Mouse (Mus musculus): ENCODE results near the gene Tcf12.

Gene Tcf12

DNA sequence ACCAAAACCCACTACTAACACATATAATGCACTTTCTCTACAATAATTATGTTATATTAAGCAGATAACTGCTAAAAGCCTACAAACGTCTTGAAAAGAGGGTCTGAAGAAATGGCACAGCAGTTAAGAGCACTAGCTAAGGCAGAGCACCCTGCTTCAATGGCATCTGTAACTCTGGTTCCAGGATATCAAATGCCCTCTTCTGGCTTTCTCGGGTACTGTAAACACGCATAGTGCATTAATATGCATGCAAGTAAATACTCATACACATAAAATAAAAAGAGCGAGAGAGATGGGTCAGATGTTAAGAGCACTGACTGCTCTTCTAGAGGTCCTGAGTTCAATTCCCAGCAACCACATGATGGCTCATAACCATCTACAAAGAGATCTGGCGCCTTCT, 17.0 kb downstream of the Tcf12 start:
- in situ Hi-C loops (cut with MboI; ENCODE audit: low pct_unique_long_range_greater_than_20kb in 1 of 2, low sequenced_read_pairs in 2 of 2, unreplicated experiment in 1 of 2), result no loop called here

DNA sequence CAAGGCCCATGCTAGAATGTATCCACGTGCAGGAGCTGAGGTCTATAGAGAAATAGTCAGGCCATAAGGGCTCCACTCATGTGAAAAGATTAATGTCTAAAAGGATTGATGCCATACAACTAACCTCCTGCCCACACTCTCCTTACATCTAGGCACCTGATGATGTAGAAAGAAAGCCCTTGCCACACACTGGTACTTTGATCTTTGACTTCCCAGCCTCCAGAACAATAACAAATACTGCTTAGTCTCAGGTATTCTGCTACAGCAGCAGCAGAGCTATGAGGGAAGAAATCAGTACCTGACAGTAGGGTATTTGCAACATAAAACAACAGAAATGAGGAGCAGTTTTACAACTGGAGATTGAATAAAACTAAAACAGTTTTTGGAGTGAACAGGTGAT, 19.5 kb downstream of the Tcf12 start:
- in situ Hi-C loops (cut with MboI; ENCODE audit: low pct_unique_long_range_greater_than_20kb in 1 of 2, low sequenced_read_pairs in 2 of 2, unreplicated experiment in 1 of 2), result no loop called here

DNA sequence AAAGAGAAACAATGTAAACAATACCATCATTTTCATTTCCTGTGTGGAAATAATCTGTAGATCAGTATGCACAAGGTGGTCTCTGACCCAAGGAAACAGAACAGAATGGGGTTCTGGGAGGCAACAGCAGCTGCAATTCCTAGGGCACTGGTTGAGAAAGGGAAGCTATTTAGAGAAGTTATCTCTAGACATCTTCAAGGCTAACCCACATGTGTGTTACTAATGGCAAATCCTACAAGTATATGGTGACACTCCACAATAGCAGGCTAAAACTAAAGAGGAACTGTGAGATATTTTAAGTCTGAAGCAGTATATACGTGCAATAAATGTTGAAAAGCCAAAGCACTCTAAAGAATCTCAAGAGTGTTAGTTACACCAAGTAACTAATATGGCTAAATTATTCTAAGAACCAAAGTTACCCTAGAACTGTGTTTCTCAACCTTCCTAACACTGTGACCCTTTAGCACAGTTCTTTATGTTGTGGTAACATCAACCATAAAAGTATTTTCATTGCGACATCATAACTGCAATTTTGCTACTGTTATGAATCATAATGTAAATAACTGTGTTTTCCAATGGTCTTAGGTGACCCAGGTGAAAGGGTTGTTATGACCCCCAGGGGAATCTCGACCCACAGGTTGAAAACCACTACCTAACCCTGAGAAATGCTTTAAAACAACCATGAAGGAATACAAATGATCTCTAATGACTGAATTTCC, 22.6 kb downstream of the Tcf12 start:
- in situ Hi-C loops (cut with MboI; ENCODE audit: low pct_unique_long_range_greater_than_20kb in 1 of 2, low sequenced_read_pairs in 2 of 2, unreplicated experiment in 1 of 2), result no loop called here

DNA sequence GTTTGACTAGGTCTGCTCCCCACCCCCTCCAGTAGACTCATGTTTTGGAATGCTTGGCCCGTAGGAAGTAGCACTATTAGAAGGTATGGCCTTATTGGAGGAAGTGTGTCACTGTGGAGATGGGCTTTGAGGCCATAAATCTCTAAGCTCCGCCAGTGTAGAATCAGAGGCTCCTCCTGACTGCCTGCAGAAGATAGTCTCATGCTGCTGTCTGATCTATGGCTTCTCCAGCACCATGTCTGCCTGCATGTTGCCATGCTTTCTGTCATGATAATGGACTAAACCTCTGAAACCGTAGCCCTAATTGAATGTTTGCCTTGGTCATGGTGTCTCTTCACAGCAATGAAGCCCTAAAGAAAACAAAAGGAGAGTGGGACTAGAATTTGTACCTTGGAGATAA, 26.7 kb downstream of the Tcf12 start:
- in situ Hi-C loops (cut with MboI; ENCODE audit: low pct_unique_long_range_greater_than_20kb in 1 of 2, low sequenced_read_pairs in 2 of 2, unreplicated experiment in 1 of 2), result no loop called here

DNA sequence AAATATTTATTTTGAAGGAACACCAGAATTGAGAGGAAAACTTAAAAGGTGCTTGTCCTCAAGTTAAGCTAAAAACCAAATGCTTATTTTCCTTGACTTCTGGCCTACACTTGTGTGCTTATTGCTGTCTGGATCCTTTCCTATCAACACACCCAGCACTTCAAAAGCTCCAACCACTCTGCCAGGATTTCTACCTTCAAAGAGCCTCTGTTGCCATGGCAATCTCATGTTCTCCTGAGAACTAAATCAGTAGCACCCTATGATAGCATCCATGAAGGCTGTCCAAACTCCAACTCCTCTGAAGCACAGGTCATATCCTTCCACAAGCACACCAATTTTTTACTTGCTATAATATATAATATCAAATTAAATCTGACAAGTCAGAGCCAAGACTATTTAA, 27.5 kb downstream of the Tcf12 start:
- in situ Hi-C loops (cut with MboI; ENCODE audit: low pct_unique_long_range_greater_than_20kb in 1 of 2, low sequenced_read_pairs in 2 of 2, unreplicated experiment in 1 of 2), result no loop called here

DNA sequence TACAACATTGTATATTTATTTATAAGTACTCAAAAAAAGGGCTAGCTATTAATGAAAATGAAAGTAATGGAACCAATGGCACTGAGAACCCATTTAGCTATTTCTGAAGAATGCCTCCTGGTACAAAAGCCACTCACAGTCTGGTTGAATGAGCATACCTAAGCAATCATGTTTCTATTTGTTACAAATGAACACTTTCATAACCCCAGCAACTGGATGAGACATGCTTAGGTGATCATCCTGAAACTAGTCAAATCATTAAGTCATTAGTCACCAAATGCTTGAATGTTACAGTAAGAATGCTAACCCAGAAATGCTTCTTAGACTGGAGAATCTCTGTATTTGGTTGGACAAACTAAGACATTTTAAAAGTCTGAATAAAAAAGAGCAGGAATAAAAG, 35.5 kb downstream of the Tcf12 start:
- in situ Hi-C loops (cut with MboI; ENCODE audit: low pct_unique_long_range_greater_than_20kb in 1 of 2, low sequenced_read_pairs in 2 of 2, unreplicated experiment in 1 of 2), result no loop called here

DNA sequence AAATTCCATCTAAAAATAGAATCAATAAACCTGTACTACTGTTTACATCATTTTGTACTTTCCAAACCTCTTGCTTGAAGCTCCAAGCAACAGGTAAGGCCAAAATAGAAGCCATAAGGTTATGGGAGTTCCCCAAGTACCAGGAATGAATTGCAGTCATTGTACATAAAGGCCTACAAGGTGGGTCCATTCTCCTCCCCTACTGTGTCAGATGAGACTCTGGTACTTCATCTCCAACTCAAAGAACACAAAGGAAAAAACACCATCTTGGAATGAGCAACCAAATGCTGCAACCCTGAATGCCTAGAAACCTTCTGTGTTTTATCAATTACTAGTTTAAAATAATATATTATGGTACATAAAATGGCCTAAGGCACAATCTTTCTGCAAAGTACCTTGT, 45.5 kb downstream of the Tcf12 start:
- in situ Hi-C loops (cut with MboI; ENCODE audit: low pct_unique_long_range_greater_than_20kb in 1 of 2, low sequenced_read_pairs in 2 of 2, unreplicated experiment in 1 of 2), result no loop called here

DNA sequence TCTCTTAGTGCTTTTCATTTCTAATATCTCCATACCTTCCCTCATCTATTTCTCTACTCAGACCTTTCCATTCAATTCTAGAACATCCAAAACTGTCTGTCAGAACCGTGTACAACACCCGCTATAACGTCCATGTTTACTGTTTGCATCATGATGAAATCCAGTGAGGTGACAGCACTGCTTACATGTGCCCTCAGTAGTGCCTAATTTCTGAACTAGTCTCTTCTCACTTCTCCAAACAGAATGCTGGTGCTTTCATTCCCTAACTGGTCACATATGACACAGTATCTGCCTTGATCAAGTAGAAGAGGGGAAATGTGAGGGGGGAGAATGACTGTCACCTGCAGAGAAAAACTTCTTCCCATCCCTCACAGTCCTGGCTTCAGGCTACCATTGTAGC, 58.5 kb downstream of the Tcf12 start:
- in situ Hi-C loops (cut with MboI; ENCODE audit: low pct_unique_long_range_greater_than_20kb in 1 of 2, low sequenced_read_pairs in 2 of 2, unreplicated experiment in 1 of 2), result no loop called here

DNA sequence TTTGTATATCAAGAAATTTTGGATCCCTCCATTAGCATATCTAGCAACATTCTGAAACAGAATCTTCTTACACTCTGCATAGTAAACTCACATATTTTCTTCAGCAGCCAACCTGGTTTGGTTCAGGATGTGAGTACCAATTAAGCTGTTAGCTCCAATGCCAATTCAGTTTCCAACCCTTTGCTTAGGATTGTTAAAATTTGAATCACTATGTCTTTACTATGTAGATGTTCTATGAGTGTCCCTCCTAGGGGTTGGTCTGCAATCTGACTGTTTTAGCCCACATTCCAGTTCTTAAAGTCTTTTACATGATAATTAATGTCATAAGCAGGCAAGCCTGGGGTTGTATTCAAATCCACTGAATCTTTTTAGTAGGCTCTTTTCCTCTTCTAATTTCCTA, 71.5 kb downstream of the Tcf12 start:
- in situ Hi-C loops (cut with MboI; ENCODE audit: low pct_unique_long_range_greater_than_20kb in 1 of 2, low sequenced_read_pairs in 2 of 2, unreplicated experiment in 1 of 2), result no loop called here

DNA sequence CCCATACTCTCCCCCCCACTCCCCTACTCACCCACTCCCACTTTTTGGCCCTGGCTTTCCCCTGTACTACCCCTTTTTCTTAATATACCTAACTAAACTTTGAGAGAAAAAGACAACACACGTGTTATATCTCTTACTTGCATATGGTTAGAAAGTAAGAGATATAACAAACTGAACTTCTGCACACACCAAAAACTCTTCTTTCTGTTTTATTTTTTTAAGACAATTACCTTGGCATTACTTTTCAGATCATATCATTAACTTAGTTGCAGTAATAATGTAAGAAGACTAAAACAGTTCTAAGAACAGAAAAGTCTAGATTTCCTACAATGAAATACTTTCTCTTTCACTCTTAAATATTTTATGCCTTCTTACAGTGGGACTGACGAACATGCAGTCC, 72.3 kb downstream of the Tcf12 start:
- in situ Hi-C loops (cut with MboI; ENCODE audit: low pct_unique_long_range_greater_than_20kb in 1 of 2, low sequenced_read_pairs in 2 of 2, unreplicated experiment in 1 of 2), result no loop called here

DNA sequence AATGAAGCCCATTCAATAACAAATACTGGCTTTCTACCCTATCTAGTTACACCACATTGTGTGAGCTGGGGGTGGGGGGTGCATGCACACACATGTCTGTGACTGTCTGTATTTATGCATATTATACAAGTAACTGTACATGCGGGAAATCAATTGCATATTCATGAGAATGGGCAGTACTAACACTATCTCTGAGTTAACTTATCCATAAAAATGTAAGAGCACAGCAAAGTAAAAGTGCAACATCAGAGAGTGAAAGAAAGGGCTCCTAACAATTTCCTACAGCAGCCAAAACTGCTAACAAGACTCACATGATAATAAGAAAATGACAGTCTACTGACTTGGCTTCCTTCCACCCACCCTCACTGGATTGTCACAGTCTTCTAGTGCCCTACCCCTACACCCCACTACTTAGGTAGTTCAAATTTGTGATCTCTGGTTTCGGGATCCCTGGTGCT, 74.6 kb downstream of the Tcf12 start:
- in situ Hi-C loops (cut with MboI; ENCODE audit: low pct_unique_long_range_greater_than_20kb in 1 of 2, low sequenced_read_pairs in 2 of 2, unreplicated experiment in 1 of 2), result no loop called here

DNA sequence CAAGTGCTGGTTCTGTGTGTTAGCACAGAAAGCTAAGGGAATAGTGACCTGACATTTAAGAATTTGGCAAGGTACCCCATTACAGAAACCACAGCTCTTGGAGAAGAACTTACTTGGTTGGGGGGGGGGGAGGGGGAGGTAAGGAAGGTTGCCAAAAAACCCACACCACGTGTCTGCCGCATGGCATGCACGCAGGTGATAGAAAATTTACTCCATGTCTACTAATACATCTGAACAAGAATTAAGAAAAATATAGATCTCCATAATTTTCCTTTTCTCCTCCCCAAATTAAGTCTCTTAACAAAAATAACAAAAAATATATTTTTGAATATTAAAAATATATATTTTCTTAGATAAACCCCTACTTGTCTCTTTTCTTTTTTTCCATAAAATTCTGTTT, 75.4 kb downstream of the Tcf12 start:
- in situ Hi-C loops (cut with MboI; ENCODE audit: low pct_unique_long_range_greater_than_20kb in 1 of 2, low sequenced_read_pairs in 2 of 2, unreplicated experiment in 1 of 2), result no loop called here

DNA sequence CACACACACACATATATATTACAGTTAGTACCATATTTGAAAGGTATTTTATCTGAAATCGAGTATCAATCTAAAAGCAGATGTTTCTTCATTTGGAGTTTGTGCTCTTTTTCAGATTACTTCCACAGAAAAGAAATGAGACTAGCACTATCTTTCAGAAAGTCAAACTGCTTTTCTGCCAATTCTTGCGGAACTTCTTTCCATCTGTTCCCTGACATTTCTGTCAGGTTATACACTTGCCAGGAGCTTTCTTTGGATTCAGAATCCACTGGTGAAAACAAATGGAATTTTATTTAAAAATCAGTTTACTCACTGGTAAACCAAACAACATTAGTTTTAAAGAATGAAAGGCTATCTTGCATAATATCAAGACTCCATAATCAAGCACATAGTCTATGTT, 78.4 kb downstream of the Tcf12 start:
- in situ Hi-C loops (cut with MboI; ENCODE audit: low pct_unique_long_range_greater_than_20kb in 1 of 2, low sequenced_read_pairs in 2 of 2, unreplicated experiment in 1 of 2), result no loop called here

DNA sequence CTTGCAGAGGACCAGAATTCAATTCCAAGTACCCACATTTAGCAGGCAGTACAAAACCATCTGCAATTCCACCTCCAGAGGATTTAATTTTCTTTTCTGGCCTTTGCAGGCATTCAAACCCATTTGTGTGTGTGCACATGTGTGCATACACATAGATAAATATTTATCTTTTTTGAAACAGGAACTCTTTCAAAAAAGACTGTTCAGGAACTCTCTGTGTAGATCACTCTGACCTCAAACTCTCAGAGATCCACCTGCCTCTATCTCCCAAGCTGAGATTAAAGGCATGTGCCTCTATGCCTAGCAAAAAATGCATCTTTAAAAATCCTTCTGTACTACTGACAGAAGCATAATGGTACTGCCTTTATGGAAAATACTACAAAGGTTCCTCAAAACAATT, 81.4 kb downstream of the Tcf12 start:
- in situ Hi-C loops (cut with MboI; ENCODE audit: low pct_unique_long_range_greater_than_20kb in 1 of 2, low sequenced_read_pairs in 2 of 2, unreplicated experiment in 1 of 2), result no loop called here

DNA sequence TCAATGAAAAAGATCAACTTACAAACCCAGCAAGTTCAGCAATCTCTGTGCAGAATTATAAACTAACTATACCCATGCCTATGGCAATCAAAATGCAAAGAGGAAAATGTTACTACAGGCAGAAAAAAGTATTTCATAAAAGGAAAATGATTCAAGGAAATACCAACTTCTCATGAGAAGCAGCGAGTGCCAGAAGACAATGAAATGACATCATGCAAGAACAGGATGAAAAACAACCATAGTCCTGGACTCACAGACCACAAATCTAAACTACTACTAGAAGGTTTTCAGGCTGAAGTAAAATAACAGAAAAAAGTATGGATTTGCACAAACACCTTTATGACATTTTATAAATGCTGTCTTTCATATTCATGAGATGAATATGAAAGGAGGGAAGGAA, 82.1 kb downstream of the Tcf12 start:
- in situ Hi-C loops (cut with MboI; ENCODE audit: low pct_unique_long_range_greater_than_20kb in 1 of 2, low sequenced_read_pairs in 2 of 2, unreplicated experiment in 1 of 2), result no loop called here

DNA sequence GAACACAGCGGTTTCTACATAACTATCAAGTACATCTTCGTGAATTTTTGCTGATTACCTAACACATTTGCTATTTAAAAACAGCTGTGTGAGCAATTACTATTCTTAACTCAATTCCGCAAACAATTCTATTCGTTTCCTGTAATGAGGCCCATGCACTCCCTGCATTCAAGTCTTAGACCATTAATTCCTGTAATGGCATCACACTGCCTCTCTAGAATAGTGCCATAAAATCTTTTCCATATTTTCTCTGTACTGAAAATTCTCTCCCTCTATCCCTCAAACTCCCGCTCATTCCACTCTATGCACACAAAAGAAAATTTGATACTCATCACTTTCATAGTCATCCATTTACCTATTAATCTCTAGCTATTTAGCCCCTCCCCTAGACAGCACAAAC, 88.4 kb downstream of the Tcf12 start:
- in situ Hi-C loops (cut with MboI; ENCODE audit: low pct_unique_long_range_greater_than_20kb in 1 of 2, low sequenced_read_pairs in 2 of 2, unreplicated experiment in 1 of 2), result no loop called here

DNA sequence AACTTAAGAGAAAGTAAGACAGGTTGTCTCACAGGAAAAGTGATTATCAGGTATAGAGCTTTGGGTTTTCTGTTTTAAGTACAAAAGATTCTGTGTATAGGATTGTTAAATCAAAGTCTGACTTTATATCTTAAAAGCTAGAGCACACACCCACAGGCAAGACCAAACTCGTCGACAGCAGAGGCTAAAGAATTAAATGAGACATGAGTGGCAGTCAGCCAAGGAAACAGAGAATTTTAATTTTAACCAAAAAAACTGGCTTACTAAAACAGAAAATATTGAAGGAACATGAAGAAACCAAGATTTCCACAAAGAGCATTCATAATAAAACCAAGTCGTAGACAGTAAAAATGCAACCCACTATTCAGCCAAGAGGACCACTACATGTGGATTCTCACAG, 90.2 kb downstream of the Tcf12 start:
- in situ Hi-C loops (cut with MboI; ENCODE audit: low pct_unique_long_range_greater_than_20kb in 1 of 2, low sequenced_read_pairs in 2 of 2, unreplicated experiment in 1 of 2), result no loop called here

DNA sequence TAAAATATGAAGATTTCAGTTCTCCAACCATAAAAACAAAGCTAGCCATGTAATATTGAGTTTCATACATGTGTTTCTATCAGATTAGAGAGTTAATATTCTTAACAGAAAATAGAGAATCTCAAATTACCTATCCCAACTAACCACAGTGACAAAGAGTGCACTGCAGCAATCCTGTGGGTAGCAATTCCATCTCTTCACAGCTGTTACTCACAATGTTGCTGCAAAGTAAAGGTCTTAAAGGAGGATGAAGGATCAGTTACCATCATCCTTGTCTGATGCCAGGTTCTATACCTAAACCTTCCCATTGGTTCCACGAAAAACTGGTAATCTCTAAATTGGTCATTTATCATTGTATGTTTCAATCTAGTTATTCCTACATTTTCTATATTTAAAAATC, 95.7 kb downstream of the Tcf12 start:
- in situ Hi-C loops (cut with MboI; ENCODE audit: low pct_unique_long_range_greater_than_20kb in 1 of 2, low sequenced_read_pairs in 2 of 2, unreplicated experiment in 1 of 2), result no loop called here

DNA sequence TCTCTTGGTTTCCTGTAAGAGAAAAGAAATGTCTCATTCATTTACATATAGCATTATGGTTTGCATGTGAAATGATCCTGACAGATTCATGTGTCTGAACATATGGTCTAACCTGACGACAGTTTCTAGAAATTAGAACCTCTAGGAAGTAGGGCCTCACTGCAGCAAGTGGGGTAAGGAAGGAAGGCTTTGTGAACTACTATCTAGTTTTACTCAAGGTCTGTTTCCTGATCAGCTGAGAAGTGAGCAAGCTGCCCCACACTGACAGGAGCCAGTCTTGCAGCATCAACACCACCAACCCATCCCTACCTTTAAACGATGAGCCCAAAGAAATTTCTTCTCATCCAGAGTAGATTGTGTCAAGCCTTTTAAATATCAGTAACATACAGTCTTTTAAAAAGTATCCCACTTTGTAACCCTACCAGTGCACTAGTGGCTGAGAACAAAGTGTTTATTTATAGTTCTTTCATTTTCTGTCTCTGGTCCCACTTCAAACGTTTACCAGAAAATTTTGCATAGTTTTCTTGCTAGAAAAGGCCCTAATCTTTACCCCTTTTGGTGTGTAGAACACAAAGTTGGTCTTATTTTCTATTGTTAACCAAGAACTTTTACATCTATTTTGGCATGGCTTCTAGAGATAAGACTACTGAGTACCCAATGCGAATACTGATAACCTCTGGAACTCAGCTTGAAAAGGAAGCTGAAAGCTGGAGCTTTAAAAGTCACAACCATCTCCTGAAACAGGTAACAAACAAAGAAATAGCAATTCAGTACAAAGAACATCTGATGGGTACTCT, 96.9 kb downstream of the Tcf12 start:
- in situ Hi-C loops (cut with MboI; ENCODE audit: low pct_unique_long_range_greater_than_20kb in 1 of 2, low sequenced_read_pairs in 2 of 2, unreplicated experiment in 1 of 2), result no loop called here

DNA sequence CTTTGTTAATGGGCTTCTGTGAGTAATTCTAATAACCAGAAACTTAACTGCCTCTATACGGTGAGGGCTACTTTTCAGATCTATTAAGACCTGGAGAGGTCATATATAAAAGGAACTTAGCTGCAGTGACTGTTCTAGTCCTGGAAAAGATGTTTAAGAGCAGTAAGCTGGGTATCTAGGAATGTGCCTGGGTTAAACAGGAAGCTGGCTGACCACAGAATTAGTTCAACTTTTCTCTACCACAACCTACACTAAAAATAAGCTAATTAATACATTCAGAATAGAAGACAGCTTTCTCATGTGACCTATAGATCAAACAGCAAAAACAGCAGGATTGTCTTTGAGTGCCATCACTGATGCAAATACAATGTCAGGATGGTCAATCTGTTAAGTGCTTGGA, 98.1 kb downstream of the Tcf12 start:
- in situ Hi-C loops (cut with MboI; ENCODE audit: low pct_unique_long_range_greater_than_20kb in 1 of 2, low sequenced_read_pairs in 2 of 2, unreplicated experiment in 1 of 2), result no loop called here
